Mouse (Mus musculus): ENCODE results near the gene Asdurf. TPM values are rescaled to one million over a fixed set of nuclear protein-coding genes. Genes with fewer than 3 reads are reported as not detected.

Gene Asdurf
- total RNA-seq, 2 experiments from 2014 or later = 442 TPM; not detected in 1

Other genes with a start within 250 kb of the Asdurf start
- gene 1700019A02Rik, start 165.0 kb downstream of the Asdurf start, total RNA-seq (2014; fragmentation: Nextera tagmentation) = not detected in 2 replicates
- not detected in 2 replicates for gene 1700019A02Rik, start 165.0 kb downstream of the Asdurf start, total RNA-seq (2017)
- gene Pms1, start 55.6 kb downstream of the Asdurf start, total RNA-seq (2014; fragmentation: Nextera tagmentation) = 14.7 and 18.0 TPM in 2 replicates
- gene Pms1, start 55.6 kb downstream of the Asdurf start, total RNA-seq (2017) = 20.5 and 25.9 TPM in 2 replicates
- 33.5 and 35.7 TPM in 2 replicates for gene Ormdl1, start 55.5 kb downstream of the Asdurf start, total RNA-seq (2014; fragmentation: Nextera tagmentation)
- gene Ormdl1, start 55.5 kb downstream of the Asdurf start, total RNA-seq (2017) = 27.8 and 41.3 TPM in 2 replicates
- gene Gm28778, start 55.5 kb downstream of the Asdurf start, total RNA-seq (2014; fragmentation: Nextera tagmentation) = not detected in 2 replicates
- gene Gm28778, start 55.5 kb downstream of the Asdurf start, total RNA-seq (2017) = not detected in 2 replicates
- gene Osgepl1, start 39.0 kb downstream of the Asdurf start, total RNA-seq (2014; fragmentation: Nextera tagmentation) = 28.9 and 42.9 TPM in 2 replicates
- 34.2 and 34.9 TPM in 2 replicates for gene Osgepl1, start 39.0 kb downstream of the Asdurf start, total RNA-seq (2017)
- gene Gm28551, start within 50 bp of the Asdurf start, total RNA-seq (2014; fragmentation: Nextera tagmentation) = 0.09 TPM in 1 of 2 replicates, not detected in the other
- gene Gm28551, start within 50 bp of the Asdurf start, total RNA-seq (2017) = 0.19 TPM in 1 of 2 replicates, not detected in the other
- 54.5 and 76.1 TPM in 2 replicates for gene Asnsd1, start 133 bp upstream of the Asdurf start, total RNA-seq (2014; fragmentation: Nextera tagmentation)
- 79.9 and 85.0 TPM in 2 replicates for gene Asnsd1, start 133 bp upstream of the Asdurf start, total RNA-seq (2017)

All from megakaryocyte-erythroid progenitor cell, adult 5-6 weeks (primary cell).